Mouse (Mus musculus): Measurements from ENCODE around the gene Epha1. TPM values are rescaled to one million over a fixed set of nuclear protein-coding genes. Genes with fewer than 3 reads are reported as not detected.

The Epha1 gene
- total RNA-seq (2021): under 1 TPM; 0.18 to 0.30 TPM

- intact Hi-C loops (cut with DNase I): loop anchor here (2.0 kb wide), 1 partner anchor 24 kb away; the partner anchor contains the start of gene Zyx
Measured at GRCm38 (mm10) chr6:42372816-42373547, at the start of gene Epha1. Gene Epha1, minus strand, starts transcription at chr6:42373268.

GRCm38 (mm10) chr6:42421439-42421838 lies 48.4 kb upstream of the Epha1 start:
- DNase-seq (ENCODE audit: low spot score in 2 of 2): no peak
- intact Hi-C loops (cut with DNase I): no loop called here

More at GRCm38 (mm10) chr6:42372816-42373547, at the start of gene Epha1:
- DNase-seq (ENCODE audit: low spot score in 2 of 2): no peak

DNA sequence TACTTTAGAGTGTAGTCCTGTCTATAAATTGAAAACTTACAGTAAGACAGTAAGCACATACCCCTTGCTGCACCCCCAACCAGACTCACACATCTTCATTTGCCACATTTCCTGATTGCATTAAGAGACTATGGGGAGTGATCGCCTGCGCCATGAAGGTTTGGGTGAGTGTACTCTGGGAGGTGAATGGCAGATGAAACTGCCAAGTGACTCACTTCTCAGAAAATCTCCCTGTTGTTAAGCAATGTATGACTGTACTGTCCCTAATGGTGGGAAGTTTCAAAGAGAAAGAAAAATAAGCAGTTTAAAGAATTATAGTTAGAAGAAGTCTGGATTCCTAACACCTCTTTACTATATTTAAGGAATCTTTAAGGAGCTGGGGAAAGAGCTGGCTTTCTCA lies 46.4 kb upstream of the Epha1 start:
- no peak for DNase-seq (ENCODE audit: low spot score in 2 of 2)
- intact Hi-C loops (cut with DNase I): no loop called here

- no peak for DNase-seq (ENCODE audit: low spot score in 2 of 2)
Measured at GRCm38 (mm10) chr6:42405134-42405533, 32.1 kb upstream of the Epha1 start, which contains the start of gene Tas2r135. Gene Tas2r135, plus strand, starts transcription at chr6:42405434.

DNA sequence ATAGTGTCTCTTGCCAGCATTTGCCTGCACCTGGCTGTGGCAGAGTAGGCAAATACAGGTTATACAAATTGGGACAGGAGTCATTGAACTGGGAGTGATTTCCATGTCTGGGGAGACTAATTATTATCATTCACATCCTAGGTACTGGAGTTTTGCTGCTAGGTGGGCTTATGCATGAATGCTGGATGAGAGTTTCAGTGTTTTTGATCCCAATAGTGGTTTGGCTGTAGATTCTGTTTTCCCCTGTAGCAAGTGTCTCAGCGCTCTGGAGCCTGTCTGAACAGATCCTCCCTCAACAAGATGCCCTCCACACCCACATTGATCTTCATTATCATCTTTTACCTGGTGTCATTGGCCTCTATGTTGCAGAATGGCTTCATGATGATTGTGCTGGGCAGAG lies 26.9 kb upstream of the Epha1 start, which contains the start of gene Tas2r143:
Tas2r143 (plus strand) TSS at position 301 of the 400 bp plus-strand sequence.
- no peak for DNase-seq (ENCODE audit: low spot score in 2 of 2)
- intact Hi-C loops (cut with DNase I): no loop called here

More at GRCm38 (mm10) chr6:42405134-42405533, 32.1 kb upstream of the Epha1 start, which contains the start of gene Tas2r135:
- intact Hi-C loops (cut with DNase I): no loop called here

DNA sequence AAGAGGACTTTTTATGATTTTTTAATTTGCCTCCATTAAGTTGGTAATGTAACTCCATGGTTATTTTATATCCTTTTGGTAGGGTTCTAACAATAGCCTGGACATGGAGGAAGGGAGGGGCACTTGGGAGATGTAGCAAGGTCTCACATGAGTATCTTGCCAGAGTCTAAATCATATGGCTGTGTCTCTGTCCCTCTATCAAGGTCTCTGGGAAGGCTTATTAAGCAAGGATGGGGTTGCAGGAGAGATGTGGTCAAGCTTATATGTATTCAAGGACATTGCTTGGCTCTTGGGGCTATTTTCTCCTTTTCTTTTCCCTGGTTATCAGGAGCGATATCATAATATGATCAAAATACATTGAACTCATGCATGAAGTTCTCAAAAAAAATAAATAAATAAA lies 25.9 kb upstream of the Epha1 start:
- intact Hi-C loops (cut with DNase I): no loop called here
- DNase-seq (ENCODE audit: low spot score in 2 of 2): no peak

DNA sequence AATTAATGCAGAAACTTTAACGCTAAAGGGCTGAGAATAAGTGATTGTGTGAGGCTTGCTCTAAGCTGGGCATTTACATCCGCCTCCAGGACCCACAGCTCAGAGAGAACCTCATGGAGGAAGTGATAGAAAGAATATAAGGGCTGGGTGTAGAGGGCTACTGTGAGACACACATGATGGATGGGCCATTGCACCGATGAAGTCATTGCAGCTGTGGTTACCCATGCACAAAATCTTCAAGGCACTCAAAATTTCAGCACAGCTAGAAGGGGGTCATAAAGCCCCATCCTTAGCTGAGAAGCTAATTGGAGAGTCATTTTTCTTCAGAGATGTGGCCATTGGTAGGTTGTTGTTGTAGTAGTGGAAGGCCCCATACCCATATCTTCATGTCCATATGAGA lies 25.2 kb upstream of the Epha1 start:
- intact Hi-C loops (cut with DNase I): no loop called here
- DNase-seq (ENCODE audit: low spot score in 2 of 2): no peak

DNA sequence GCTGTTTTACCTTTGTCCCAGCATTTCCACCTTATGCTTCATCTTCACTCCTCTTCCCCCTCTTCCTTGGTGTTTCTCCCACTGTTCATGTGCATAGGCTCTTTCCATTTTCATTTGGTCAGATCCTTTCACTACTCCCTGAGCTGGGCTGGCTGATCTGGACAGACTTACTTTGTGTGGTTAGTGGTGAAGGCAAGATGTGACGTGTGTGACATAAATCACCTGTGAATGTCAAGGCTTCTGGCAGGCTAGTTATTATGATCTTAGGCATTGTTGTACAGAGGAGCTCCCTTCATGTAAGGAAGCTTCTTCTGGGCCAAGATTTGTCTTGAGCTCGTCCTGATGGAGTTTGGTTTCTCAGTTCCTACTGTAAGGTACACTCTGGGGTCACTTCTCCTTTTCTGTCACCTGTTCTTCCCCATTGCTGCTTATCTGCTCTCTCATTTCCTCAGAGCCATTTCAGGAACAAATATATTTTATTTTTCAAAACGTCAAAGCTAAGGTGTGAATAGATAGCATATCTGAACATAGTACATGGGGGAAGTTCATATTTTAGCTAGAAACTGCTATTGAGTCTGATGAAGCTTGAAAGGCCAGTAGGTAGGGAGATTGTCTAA lies 24.1 kb upstream of the Epha1 start:
- intact Hi-C loops (cut with DNase I): no loop called here
- no peak for DNase-seq (ENCODE audit: low spot score in 2 of 2)

- DNase-seq (ENCODE audit: low spot score in 2 of 2): peak in 1 of 2 experiments; percentile 33
- intact Hi-C loops (cut with DNase I): no loop called here
Measured at GRCm38 (mm10) chr6:42395960-42396809, 23.1 kb upstream of the Epha1 start.

DNA sequence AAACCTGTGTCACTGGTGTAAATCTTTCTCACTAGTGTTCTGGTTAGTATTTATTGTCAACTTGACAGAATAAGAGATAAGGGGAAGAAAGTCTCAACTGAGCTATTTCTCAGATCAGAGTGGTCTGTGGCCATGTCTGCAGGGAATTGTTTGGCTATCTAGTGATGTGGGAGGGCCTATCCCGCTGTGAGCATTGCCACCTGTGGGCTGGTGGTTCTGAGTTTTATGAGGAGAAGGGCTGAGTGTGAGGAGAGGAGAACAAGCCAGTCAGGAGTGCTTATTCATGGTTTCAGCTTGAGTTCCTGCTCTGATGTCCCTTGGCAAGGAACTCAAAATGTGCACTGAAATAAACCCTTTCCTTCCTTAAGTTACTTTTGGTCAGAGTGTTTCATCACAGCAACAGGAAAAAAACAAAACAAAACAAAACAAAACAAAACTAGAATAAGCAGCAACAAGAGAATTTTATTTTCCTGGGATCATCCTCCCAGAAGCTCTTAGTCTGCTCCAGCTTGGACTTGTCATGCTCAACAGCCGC lies 18.8 kb upstream of the Epha1 start:
- intact Hi-C loops (cut with DNase I): no loop called here
- DNase-seq (ENCODE audit: low spot score in 2 of 2): no peak

- intact Hi-C loops (cut with DNase I): loop anchor here (10.0 kb wide), 1 partner anchor 199 kb away; no protein-coding TSS in a partner anchor
- DNase-seq (ENCODE audit: low spot score in 2 of 2): peak in 1 of 2 experiments; percentile 43
Measured at GRCm38 (mm10) chr6:42385635-42386034, 12.6 kb upstream of the Epha1 start.

DNA sequence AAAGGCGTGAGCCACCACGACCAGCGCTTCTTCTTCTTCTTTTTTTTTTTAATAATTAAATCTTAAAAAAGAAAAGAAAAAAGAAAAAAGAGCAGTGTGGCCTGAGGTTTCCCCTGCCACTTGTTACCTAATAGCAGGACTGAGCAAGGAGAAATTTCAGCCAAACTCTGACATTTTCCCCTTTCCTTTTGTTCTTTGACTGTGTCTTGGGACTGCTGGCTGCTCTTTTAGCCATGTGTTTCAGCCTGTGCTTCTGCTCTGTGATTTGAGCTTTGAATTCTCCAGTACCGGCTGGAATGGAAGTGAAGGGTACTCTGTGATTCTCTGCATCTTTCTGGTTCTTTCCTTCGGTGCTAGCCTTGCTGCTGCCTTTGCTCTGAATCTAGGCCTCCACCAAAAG lies 10.3 kb upstream of the Epha1 start:
- intact Hi-C loops (cut with DNase I): loop anchor here (10.0 kb wide), 1 partner anchor 201 kb away; no protein-coding TSS in a partner anchor
- DNase-seq (ENCODE audit: low spot score in 2 of 2): no peak

DNA sequence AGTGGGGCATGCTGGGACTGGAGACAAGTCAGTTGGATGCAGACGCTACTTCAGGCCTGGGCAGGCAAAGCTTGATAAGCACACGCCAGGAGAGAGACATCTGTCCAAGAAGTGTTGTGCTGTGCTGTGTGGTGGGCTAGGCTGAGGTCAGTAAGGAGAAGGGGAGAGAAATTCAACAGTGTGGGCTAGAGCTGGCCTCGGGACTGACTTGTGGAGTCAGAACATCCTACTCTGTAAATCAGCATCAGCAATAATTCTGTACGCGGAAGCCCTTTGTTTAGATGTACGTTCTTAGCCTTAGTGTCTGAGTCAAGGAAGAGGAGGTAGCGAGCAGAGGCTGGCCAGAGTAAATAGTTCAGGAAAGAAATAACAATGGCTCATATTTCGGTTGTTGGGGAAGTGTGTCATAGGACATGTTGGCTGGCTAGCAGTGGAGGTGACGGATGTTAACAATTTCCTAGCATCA lies 8.9 kb upstream of the Epha1 start:
- DNase-seq (ENCODE audit: low spot score in 2 of 2): no peak
- intact Hi-C loops (cut with DNase I): loop anchor here (10.0 kb wide), 1 partner anchor 203 kb away; no protein-coding TSS in a partner anchor

DNA sequence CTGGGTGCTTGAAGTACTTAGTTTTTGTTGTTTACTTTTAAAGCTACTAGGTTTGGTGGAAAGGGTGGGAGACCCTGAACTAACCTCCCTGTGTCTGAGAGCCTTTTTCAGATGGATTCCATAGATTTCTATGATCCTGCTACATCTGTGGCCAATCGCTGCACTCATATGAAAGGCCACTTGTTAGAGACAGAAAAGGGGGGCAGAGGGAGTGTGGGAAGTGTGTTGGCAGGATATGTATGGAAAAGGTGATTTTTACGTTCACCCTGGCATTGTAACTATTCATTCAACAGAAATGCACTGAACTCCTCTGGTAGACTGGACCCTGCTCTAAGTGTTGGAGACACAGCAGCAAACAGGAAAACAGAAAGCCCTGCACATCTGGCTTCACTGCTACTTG lies 8.2 kb upstream of the Epha1 start:
- intact Hi-C loops (cut with DNase I): loop anchor here (10.0 kb wide), 1 partner anchor 204 kb away; no protein-coding TSS in a partner anchor

DNA sequence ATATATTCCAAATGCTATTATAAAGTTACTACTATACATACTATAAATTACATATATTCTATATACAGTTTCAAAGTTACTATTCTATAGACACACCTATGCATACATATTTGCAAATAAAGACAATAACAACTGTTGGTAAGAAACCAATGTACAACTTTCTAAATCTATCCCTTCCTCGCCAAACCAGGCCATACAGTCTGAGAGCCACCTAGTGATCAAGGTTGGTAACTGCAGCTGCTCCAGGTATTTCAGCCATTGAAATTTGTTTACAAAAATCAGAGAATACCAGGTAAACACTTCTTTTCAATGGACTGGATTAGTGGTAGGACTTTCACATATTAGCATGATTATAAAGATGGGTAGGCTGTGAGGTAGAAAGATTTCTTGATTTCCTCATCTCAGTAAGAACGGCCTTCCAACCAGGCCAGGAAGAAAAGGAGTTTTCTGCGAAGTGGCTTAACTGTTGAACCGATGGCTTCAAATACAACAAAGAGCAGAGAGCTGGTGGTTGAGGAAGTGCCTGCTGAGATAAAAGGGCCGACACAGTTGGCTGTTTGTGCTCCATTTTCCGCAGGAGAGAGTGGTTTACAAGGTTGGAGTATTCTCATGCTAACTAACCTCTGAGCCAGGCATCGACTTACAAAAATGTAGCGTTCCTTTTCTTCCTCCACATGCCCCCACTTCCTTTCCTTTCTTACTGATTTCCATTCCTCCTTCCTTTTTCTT lies 7.5 kb upstream of the Epha1 start:
- no peak for DNase-seq (ENCODE audit: low spot score in 2 of 2)
- intact Hi-C loops (cut with DNase I): loop anchor here (10.0 kb wide), 1 partner anchor 204 kb away; no protein-coding TSS in a partner anchor

More for the DNA sequence above, 8.2 kb upstream of the Epha1 start:
- no peak for DNase-seq (ENCODE audit: low spot score in 2 of 2)

DNA sequence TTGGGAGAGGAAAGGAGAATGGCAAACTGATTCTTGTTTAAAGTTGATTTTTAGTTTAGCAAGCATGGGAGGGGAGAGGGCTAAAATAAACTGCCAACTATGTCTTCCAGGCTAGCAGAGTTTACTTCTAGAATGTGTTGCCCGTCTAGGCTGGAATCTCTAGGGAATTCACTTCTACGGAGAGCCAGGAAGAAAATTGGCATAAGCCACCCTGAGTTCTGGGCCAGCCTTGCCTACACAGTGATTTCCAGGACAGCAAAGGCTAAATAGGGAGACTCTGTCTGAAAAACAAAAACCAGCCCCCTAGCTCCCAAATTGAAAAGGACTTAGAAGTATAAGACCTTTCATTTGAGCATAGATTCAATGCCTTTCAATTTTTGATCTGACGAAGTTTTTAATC lies 6.5 kb upstream of the Epha1 start:
- intact Hi-C loops (cut with DNase I): loop anchor here (1.0 to 5.0 kb wide), 2 partner anchors 30 to 152 kb away; partner anchors contain the start of gene Zyx
- DNase-seq (ENCODE audit: low spot score in 2 of 2): no peak

DNA sequence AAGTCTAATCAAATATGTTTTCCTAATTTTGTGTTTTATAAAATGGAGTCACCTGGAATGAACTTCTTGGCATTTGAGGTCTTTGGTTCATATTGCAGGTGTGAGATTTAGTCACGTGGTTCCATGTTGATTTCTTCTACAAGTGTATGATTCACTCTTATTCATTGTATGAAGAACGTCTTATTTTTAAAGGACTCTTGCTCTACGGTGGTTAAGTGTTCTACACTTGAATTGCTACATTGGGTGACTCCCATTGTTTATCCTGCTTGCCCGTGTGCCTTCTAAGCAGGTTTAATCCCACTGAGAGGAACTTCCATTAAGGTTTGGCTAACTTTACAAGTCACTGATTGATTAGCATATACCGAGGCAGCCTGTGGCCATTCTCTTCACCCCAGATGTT lies 4.2 kb upstream of the Epha1 start:
- DNase-seq (ENCODE audit: low spot score in 2 of 2): no peak
- intact Hi-C loops (cut with DNase I): loop anchor here (5.0 kb wide), 1 partner anchor 150 kb away; no protein-coding TSS in a partner anchor

GRCm38 (mm10) chr6:42376504-42377019 lies 3.5 kb upstream of the Epha1 start:
- intact Hi-C loops (cut with DNase I): loop anchor here (5.0 kb wide), 1 partner anchor 149 kb away; no protein-coding TSS in a partner anchor
- DNase-seq (ENCODE audit: low spot score in 2 of 2): no peak
